Mouse (Mus musculus) cortical plate, adult 2 months (tissue): ENCODE measurements around the gene Crk.

ENCODE experiments used
- CTCF ChIP-seq: fragments of 200-500 bp; IDR thresholded peaks from 2 replicates; pipeline ENCODE4 v1.5.1; 2011; ENCODE audit warnings: mild to moderate bottlenecking, control low read depth, low read length; ENCODE audit not compliant: insufficient read depth; ENCODE audit errors: extremely low read depth
- POLR2A ChIP-seq: fragments of 200-500 bp; IDR thresholded peaks from 2 replicates; pipeline ENCODE4 v1.6.1; 2011; ENCODE audit warnings: mild to moderate bottlenecking, low read length, control low read depth; ENCODE audit not compliant: insufficient read depth; ENCODE audit errors: extremely low read depth

- TF ChIP-seq CTCF (no peak), POLR2A (no peak)
These were observed 14.5 kb downstream of the Crk start for GRCm38 (mm10) chr11:75693570-75693969.
